Mouse (Mus musculus) testis, postnatal 14 days (tissue): ENCODE data around the gene Olfr267.

ENCODE experiments used
- DNase-seq: peaks from one replicate; pipeline ENCODE4 v3.0.0; 2021; ENCODE audit warnings: low spot score

The Olfr267 gene

GRCm38 (mm10) chr4:58787616-58788015, at the start of gene Olfr267:
Olfr267 (minus strand) TSS chr4:58787716.
- no peak for DNase-seq

- DNase-seq, result no peak
These were observed 45.4 kb upstream of the Olfr267 start for GRCm38 (mm10) chr4:58832908-58833307.

DNA sequence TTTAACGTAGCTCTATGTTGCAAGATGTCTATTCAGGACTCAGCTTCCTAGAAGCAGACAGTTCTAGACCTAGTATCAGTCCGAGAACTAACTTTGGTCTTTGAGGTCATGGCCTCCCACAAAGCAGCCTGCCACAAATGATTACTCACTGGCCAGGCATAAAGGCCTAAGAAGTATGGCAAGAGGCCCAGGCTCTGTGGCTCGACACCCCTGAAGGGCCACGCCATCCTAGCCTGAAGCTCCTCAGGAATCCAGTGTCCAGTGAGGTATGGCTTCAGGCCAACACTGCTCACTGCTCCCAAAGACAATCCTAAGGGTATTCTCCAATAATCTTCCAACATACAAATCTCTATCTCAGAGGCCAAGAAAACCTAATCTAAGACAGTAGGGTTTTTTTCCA, 38.4 kb upstream of the Olfr267 start:
- DNase-seq, result no peak

GRCm38 (mm10) chr4:58786659-58787058, 857 bp downstream of the Olfr267 start:
- DNase-seq, result no peak

- DNase-seq, result no peak
These were observed 24.1 kb downstream of the Olfr267 start for GRCm38 (mm10) chr4:58763417-58763816.

DNA sequence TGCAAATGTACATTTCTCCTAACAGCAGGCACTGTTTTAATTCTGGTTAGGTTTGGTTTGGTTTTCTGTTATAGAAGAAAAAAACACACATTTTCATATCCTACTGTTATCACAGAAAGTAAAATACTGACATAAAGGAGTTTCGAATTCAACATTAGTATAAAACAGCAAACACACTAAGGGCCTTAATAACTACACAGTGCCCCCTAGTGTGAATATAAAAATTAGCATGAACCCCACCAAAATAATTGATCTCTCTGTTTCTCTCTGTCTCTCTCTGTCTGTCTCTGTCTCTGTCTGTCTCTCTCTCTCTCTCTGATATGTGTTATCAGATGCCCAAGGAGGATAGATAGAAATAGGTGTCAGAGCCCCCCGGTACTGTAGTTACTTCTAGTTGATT, 38.0 kb downstream of the Olfr267 start:
- DNase-seq, result no peak

- DNase-seq, result no peak
These were observed 38.4 kb downstream of the Olfr267 start for GRCm38 (mm10) chr4:58749101-58749500.

GRCm38 (mm10) chr4:58745583-58746222, 41.8 kb downstream of the Olfr267 start:
- DNase-seq, result no peak

- DNase-seq, result no peak
These were observed 50.5 kb downstream of the Olfr267 start for GRCm38 (mm10) chr4:58736867-58737633.
